Mouse (Mus musculus) pancreas, adult 10 weeks (tissue): ENCODE results near the gene Ttc5. TPM values are rescaled to one million over a fixed set of nuclear protein-coding genes. Genes with fewer than 3 reads are reported as not detected.

ENCODE experiments used
- polyA plus RNA-seq: library from polyadenylated mRNA; stranded (reverse); fragments of 350-450 nt; fragmentation: Illumina TruSeq; extraction: RNeasy Lipid Tissue Mini Kit (QIAGEN cat#74804); gene quantifications from one replicate; pipeline ENCODE4 v1.2.3, GENCODE M21; 2015; ENCODE audit warnings: low read depth, low replicate concordance; ENCODE audit not compliant: insufficient read depth

Gene Ttc5
- 10.5 TPM for polyA plus RNA-seq

DNA sequence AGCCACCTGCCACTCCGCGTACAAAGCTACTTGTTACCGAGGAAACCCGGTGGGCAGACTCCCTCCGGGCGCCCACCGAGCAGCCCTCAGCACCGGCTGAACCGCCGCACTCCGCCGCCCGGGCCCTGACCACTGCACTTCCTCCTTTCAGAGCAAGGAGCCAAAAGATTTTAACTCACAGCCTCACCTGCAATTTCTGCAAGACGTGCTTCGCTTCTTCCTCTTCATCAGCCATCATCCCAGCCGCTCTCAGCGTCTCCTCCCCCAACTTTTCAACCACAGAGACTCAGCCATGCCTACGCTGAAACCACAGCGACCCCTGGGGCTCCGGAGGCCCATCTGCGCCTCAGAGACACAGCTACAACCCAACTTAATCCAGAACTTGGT lies at the start of gene Ttc5:
TSS of gene Ttc5 (minus strand) at position 269 of the 387 bp plus-strand sequence.

DNA sequence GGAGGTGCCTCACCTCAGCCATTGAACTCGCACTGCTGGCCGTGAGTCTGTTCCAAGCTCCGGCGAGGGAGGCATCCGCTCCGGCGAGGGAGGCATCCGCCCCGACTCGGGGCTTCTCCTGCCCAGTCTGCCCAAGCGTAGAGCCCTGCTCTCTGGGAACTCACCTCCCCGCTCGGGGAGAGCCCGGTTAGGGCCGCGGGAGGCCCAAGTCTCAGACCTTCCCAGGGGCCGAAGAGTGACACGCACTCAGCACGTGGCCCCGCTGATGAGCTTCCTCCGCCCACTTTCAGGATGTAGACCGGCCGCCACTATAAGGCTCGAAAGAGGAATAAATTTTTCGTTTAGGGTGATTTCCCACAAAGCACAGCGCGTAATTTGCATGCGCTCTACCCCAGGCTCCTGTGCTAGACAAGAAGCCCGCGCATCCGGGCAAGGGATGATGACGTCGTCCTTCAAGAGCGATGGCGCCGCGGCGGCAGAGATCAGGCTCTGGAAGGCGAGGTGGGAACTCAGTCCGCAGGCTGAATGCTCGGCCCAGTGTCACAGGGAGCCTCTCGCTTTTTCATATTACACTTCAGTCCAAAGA lies 22.3 kb upstream of the Ttc5 start, which contains the start of the genes Ccnb1ip1 and Parp2:
TSS of gene Ccnb1ip1 (minus strand) at position 246 of the 586 bp plus-strand sequence.
TSS of gene Parp2 (plus strand) at position 355 of the 586 bp plus-strand sequence.

GRCm38 (mm10) chr14:50744994-50745393 lies 40.3 kb downstream of the Ttc5 start, which contains the start of gene Olfr749:
Olfr749 (minus strand) TSS chr14:50745094.

Other genes with a start within 250 kb of the Ttc5 start
- gene Olfr744, start 170.6 kb downstream of the Ttc5 start, polyA plus RNA-seq: not detected
- not detected for gene Olfr745, start 146.1 kb downstream of the Ttc5 start, polyA plus RNA-seq
- gene Olfr746, start 138.4 kb downstream of the Ttc5 start, polyA plus RNA-seq: not detected
- gene Olfr747, start 92.3 kb downstream of the Ttc5 start, polyA plus RNA-seq: not detected
- gene Olfr748, start 78.1 kb downstream of the Ttc5 start, polyA plus RNA-seq: not detected
- not detected for gene Olfr749, start 40.4 kb downstream of the Ttc5 start, polyA plus RNA-seq
- not detected for gene Ccnb1ip1, start 22.2 kb upstream of the Ttc5 start, polyA plus RNA-seq
- 28.7 TPM for gene Parp2, start 22.3 kb upstream of the Ttc5 start, polyA plus RNA-seq
- gene Tep1, start 85.0 kb upstream of the Ttc5 start, polyA plus RNA-seq: 8.0 TPM
- gene Klhl33, start 112.0 kb upstream of the Ttc5 start, polyA plus RNA-seq: 0.18 TPM
- 13.7 TPM for gene Osgep, start 139.4 kb upstream of the Ttc5 start, polyA plus RNA-seq
- gene Apex1, start 139.4 kb upstream of the Ttc5 start, polyA plus RNA-seq: 6.9 TPM
- 14.0 TPM for gene Pip4p1, start 145.3 kb upstream of the Ttc5 start, polyA plus RNA-seq
- 13.4 TPM for gene Pnp, start 145.6 kb upstream of the Ttc5 start, polyA plus RNA-seq
- gene Gm49342, start 159.0 kb upstream of the Ttc5 start, polyA plus RNA-seq: 5.8 TPM
- gene Pnp2, start 170.5 kb upstream of the Ttc5 start, polyA plus RNA-seq: 1.1 TPM
- not detected for gene Rnase10, start 222.2 kb upstream of the Ttc5 start, polyA plus RNA-seq